Mouse (Mus musculus) C3H10T1/2 (cell line): ENCODE results near the gene Oscar. TPM values are rescaled to one million over a fixed set of nuclear protein-coding genes. Genes with fewer than 3 reads are reported as not detected.

Experiments used
- polyA plus RNA-seq, 2 experiments: library from polyadenylated mRNA; unstranded; fragments of >200 nt; fragmentation: generic; extraction: Trizol; gene quantifications; one replicate each; pipeline ENCODE4 v1.2.1; 2012; ENCODE audit warnings: missing spikeins in 2 of 2

Gene Oscar
- polyA plus RNA-seq, result under 1 TPM; 0.02 to 0.05 TPM

DNA sequence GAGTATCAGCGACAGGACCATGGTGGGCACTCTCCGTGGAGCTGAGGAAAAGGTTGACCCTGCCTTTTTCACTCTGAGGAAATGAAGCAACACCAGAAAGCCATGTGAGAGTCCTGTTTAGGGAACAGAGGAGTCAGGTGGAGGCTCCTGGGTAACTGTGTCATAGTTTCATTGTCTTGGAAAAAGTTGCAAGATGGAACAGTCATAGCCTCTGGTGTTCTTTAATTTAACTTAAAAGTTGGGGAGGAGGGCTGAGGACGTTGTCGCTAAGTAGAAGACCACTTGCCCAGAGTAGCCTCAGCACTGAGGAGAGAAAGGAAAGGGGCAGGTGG, at the start of gene Oscar:
TSS of gene Oscar (minus strand) at position 101 of the 332 bp plus-strand sequence.

GRCm38 (mm10) chr7:3665215-3666114, 49.5 kb upstream of the Oscar start, which contains the start of gene Leng1:
TSS of gene Leng1 (minus strand) at chr7:3665840.

GRCm38 (mm10) chr7:3644672-3645487, 28.9 kb upstream of the Oscar start, which contains the start of gene Cnot3:
TSS of gene Cnot3 (plus strand) at chr7:3645268.

GRCm38 (mm10) chr7:3629543-3630477, 13.9 kb upstream of the Oscar start, which contains the start of the genes Tfpt and Prpf31:
TSS of gene Tfpt (minus strand) at chr7:3629929.
TSS of gene Prpf31 (plus strand) at chr7:3629985.

DNA sequence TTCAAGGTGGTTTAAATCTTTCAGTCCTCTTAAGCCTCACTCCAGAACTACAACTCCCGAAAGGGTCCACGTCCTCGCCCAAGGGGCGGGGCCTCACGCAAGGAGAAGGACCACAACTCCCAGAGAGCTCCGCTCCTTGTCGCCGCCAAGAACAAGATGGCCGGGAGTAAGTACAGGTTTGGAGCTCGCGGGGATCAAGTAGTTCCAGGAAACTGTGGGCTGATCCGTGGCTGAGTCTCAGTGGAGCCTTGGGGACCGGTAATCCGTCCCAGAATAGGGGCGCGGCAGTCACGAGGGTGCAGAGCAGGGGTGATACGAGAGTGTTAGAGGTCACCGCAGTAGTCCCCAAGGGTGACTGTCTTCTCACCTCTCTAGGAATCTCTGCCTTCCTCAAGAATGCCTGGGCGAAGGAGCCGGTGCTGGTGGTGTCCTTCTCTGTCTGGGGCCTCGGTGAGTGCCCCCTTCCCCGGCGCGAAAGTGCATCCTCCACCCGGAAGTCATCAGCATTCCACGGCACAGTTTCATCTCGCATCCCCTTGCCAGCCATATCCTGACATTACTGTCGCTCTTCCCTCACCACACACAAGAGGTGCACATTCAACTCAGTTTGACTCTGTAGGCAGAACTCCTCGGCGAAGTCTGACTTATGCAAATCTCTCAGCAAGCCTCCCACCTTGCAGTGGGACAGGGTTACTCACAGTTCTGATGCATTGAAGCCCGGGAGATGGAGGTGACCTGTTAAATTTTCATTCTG, 1.5 kb upstream of the Oscar start, which contains the start of gene Ndufa3:
TSS of gene Ndufa3 (plus strand) at position 132 of the 754 bp plus-strand sequence.

Other genes with a start within 250 kb of the Oscar start
- under 1 TPM in 1 of 2 experiments, not detected in 1; 0.04 TPM for gene Cacng8, start 225.5 kb downstream of the Oscar start, polyA plus RNA-seq
- not detected for gene Cacng6, start 192.0 kb downstream of the Oscar start, polyA plus RNA-seq
- gene Tarm1, start 113.5 kb downstream of the Oscar start, polyA plus RNA-seq, result not detected
- gene Ndufa3, start 1.2 kb upstream of the Oscar start, polyA plus RNA-seq, result 100 to 1,000 TPM; 586 to 641 TPM
- 10 to 100 TPM; 24.9 to 28.3 TPM for gene Tfpt, start 13.8 kb upstream of the Oscar start, polyA plus RNA-seq
- gene Prpf31, start 13.8 kb upstream of the Oscar start, polyA plus RNA-seq, result 10 to 100 TPM; 41.4 to 67.7 TPM
- gene Cnot3, start 29.1 kb upstream of the Oscar start, polyA plus RNA-seq, result 10 to 100 TPM; 50.5 to 73.1 TPM
- gene Leng1, start 49.7 kb upstream of the Oscar start, polyA plus RNA-seq, result 10 to 100 TPM in 1 of 2 experiments, 1 to 10 TPM in 1; 7.6 to 11.3 TPM
- 1 to 10 TPM in 1 of 2 experiments, under 1 TPM in 1; 0.41 to 3.0 TPM for gene Tmc4, start 61.4 kb upstream of the Oscar start, polyA plus RNA-seq
- 100 to 1,000 TPM; 228 to 238 TPM for gene Tsen34, start 76.7 kb upstream of the Oscar start, polyA plus RNA-seq
- gene Mboat7, start 77.4 kb upstream of the Oscar start, polyA plus RNA-seq, result 10 to 100 TPM; 31.5 to 50.0 TPM
- 1,000 to 10,000 TPM; 3,467 to 3,490 TPM for gene Rps9, start 87.8 kb upstream of the Oscar start, polyA plus RNA-seq
- gene Pirb, start 104.2 kb upstream of the Oscar start, polyA plus RNA-seq, result not detected
- not detected for gene Gm15448, start 209.5 kb upstream of the Oscar start, polyA plus RNA-seq
- not detected for gene Pira2, start 228.9 kb upstream of the Oscar start, polyA plus RNA-seq